In genomic region chr5:138756311-138757085, GRCm38 (mm10) we compare ENCODE assay signal across 8 mouse cellular contexts. TPM values are rescaled to one million over a fixed set of nuclear protein-coding genes. Genes with fewer than 3 reads are reported as not detected.
DNase-seq lines count a peak whose midpoint lies in the region; ATAC-seq lines count a peak whose summit lies in the region.

No protein-coding gene starts in this region.

- H3K4me2 ChIP-seq in forebrain, embryonic 11.5 days (ENCODE audit: low read depth, low read length, severe bottlenecking), result peak overlapping the region; percentile 98
- H3K4me2 ChIP-seq in heart, embryonic 15.5 days, result peak overlapping the region; percentile 91
- H3K4me2 ChIP-seq in liver, embryonic 12.5 days, result peak overlapping the region; percentile 63
- H3K4me2 ChIP-seq in neural tube, embryonic 15.5 days, result peak overlapping the region; percentile 91

- peak; percentile 28 for DNase-seq in embryo, embryonic 11 days
- no peak for DNase-seq in embryo, embryonic 10 days (ENCODE audit: low spot score)
- DNase-seq in forebrain, embryonic 11.5 days (ENCODE audit: low spot score), result no peak
- DNase-seq in kidney, postnatal 10 days, result peak; percentile 73
- no peak for DNase-seq in spleen, adult 18-20 months

- WGBS in forebrain, embryonic 11.5 days, result 27% methylated on average over 15 of the region's 15 CpGs
- 40% methylated on average over 15 of the region's 15 CpGs for WGBS in heart, embryonic 15.5 days
- 33% methylated on average over 15 of the region's 15 CpGs for WGBS in liver, embryonic 12.5 days (ENCODE audit: insufficient replicate concordance)
- 6% methylated on average over 15 of the region's 15 CpGs for whole genome bisulfite sequencing in neural tube, embryonic 15.5 days

- peaks cover 17% of the 10 kb centered on the region for H3K27me3 ChIP-seq in forebrain, embryonic 11.5 days (ENCODE audit: control insufficient read depth, insufficient read depth, low read length)
- H3K27me3 ChIP-seq in heart, embryonic 15.5 days, result peaks cover 40% of the 10 kb centered on the region
- H3K27me3 ChIP-seq in liver, embryonic 12.5 days (replicated peaks), result peaks cover 64% of the 10 kb centered on the region
- no peaks in the 10 kb centered on the region for H3K27me3 ChIP-seq in neural tube, embryonic 15.5 days (replicated peaks)

- peak overlapping the region; percentile 63 for H3K4me3 ChIP-seq in forebrain, embryonic 11.5 days (ENCODE audit: low read depth, low read length)
- peak overlapping the region; percentile 64 for H3K4me3 ChIP-seq in heart, embryonic 15.5 days
- H3K4me3 ChIP-seq in liver, embryonic 12.5 days, result peak overlapping the region; percentile 52
- H3K4me3 ChIP-seq in neural tube, embryonic 15.5 days (replicated peaks), result peak overlapping the region; percentile 88

- peaks cover 10% of the 10 kb centered on the region; the same call in 1 of the 2 replicates for H3K4me1 ChIP-seq in forebrain, embryonic 11.5 days (replicated peaks; ENCODE audit: control insufficient read depth, insufficient read depth, low read length)
- H3K4me1 ChIP-seq in heart, embryonic 15.5 days (replicated peaks), result peaks cover 39% of the 10 kb centered on the region
- H3K4me1 ChIP-seq in liver, embryonic 12.5 days, result 0 out of 2 replicates have a peak, but pooled peaks cover 5% of the 10 kb centered on the region
- H3K4me1 ChIP-seq in neural tube, embryonic 15.5 days, result peaks cover 82% of the 10 kb centered on the region

- H3K36me3 ChIP-seq in forebrain, embryonic 11.5 days (ENCODE audit: control insufficient read depth, insufficient read depth, low read length), result no peaks in the 10 kb centered on the region
- 0 out of 2 replicates have a peak, but pooled peaks cover 3% of the 10 kb centered on the region for H3K36me3 ChIP-seq in heart, embryonic 15.5 days
- no peaks in the 10 kb centered on the region for H3K36me3 ChIP-seq in liver, embryonic 12.5 days
- H3K36me3 ChIP-seq in neural tube, embryonic 15.5 days, result peaks cover 22% of the 10 kb centered on the region

- H3K9me3 ChIP-seq in forebrain, embryonic 11.5 days (ENCODE audit: control insufficient read depth, low read length), result no peaks in the 10 kb centered on the region
- no peaks in the 10 kb centered on the region for H3K9me3 ChIP-seq in heart, embryonic 15.5 days (replicated peaks)
- no peaks in the 10 kb centered on the region for H3K9me3 ChIP-seq in liver, embryonic 12.5 days (replicated peaks)
- no peaks in the 10 kb centered on the region for H3K9me3 ChIP-seq in neural tube, embryonic 15.5 days (replicated peaks)

- 0 out of 2 replicates have a peak overlapping the region, but pooled peaks have one; percentile 25 for H3K27ac ChIP-seq in forebrain, embryonic 11.5 days (ENCODE audit: low read depth, low read length)
- no peak overlapping the region for H3K27ac ChIP-seq in heart, embryonic 15.5 days
- H3K27ac ChIP-seq in liver, embryonic 12.5 days, result peak overlapping the region; percentile 42
- peak overlapping the region; percentile 98 for H3K27ac ChIP-seq in neural tube, embryonic 15.5 days (replicated peaks)

- peak overlapping the region; percentile 80 for H3K9ac ChIP-seq in forebrain, embryonic 11.5 days (ENCODE audit: low read length)
- peak overlapping the region; percentile 71; the same call in 1 of the 2 replicates for H3K9ac ChIP-seq in heart, embryonic 15.5 days
- H3K9ac ChIP-seq in liver, embryonic 12.5 days, result no peak overlapping the region
- peak overlapping the region; percentile 92 for H3K9ac ChIP-seq in neural tube, embryonic 15.5 days (replicated peaks)

- no peak for ATAC-seq in forebrain, embryonic 11.5 days (replicated peaks; ENCODE audit: low FRiP score)
- ATAC-seq in heart, embryonic 15.5 days (replicated peaks; ENCODE audit: insufficient number of reproducible peaks, insufficient read depth, low FRiP score, low read depth), result no peak; the same call in 1 of the 2 replicates
- no peak for ATAC-seq in liver, embryonic 12.5 days
- ATAC-seq in neural tube, embryonic 15.5 days (ENCODE audit: low FRiP score), result peak; percentile 2; the same call in 1 of the 2 replicates

RNA-seq across cellular contexts. Expression of gene Fam20c, which starts 2.2 kb away (rescaled TPM):
- 11.2 and 14.4 TPM in 2 replicates for polyA plus RNA-seq in forebrain, embryonic 11.5 days (2014; fragmentation: Nextera tagmentation; extraction: Ambion mirVana)
- polyA plus RNA-seq in heart, embryonic 15.5 days (2015; fragmentation: Nextera tagmentation; extraction: Ambion mirVana), result 6.1 and 9.8 TPM in 2 replicates
- 8.1 and 9.7 TPM in 2 replicates for polyA plus RNA-seq in liver, embryonic 12.5 days (2016; fragmentation: Nextera tagmentation; extraction: Ambion mirVana)
- polyA plus RNA-seq in neural tube, embryonic 15.5 days (2015; fragmentation: Nextera tagmentation; extraction: Ambion mirVana), result 43.6 and 57.9 TPM in 2 replicates

Comparison
In these comparisons a context has a peak if more than half of its experiments do, and no peak if none do; other contexts are left out.
1. DNase-seq: peak in embryo, embryonic 11 days (single experiment) and kidney, postnatal 10 days (single experiment); none in embryo, embryonic 10 days (single experiment), forebrain, embryonic 11.5 days (single experiment) and spleen, adult 18-20 months (0 of 2).
2. Peak in every context shown above with its lines, with median percentiles within 50 percentile points of each other: H3K4me2 ChIP-seq and H3K4me3 ChIP-seq.